Mouse (Mus musculus) stomach, embryonic 15.5 days (tissue): ENCODE results near the gene Lfng. TPM values are rescaled to one million over a fixed set of nuclear protein-coding genes. Genes with fewer than 3 reads are reported as not detected.

Experiments used
- ATAC-seq: fragments of 200-750 bp; cut with Nextera tagmentation; 2 replicates; pipeline ENCODE4 v1.8.0; 2017; ENCODE audit warnings: low read depth, moderate number of reproducible peaks, moderate TSS enrichment; ENCODE audit not compliant: insufficient read depth, low FRiP score
- H3K27ac ChIP-seq: fragments of 300-500 bp; sonication (generic); 2 replicates; pipeline ENCODE4 v1.5.1; 2015; ENCODE audit warnings: mild to moderate bottlenecking, inconsistent platforms
- H3K27me3 ChIP-seq: fragments of 300-500 bp; sonication (generic); replicated peaks from 2 replicates; pipeline ENCODE4 v1.6.1; 2015; ENCODE audit warnings: inconsistent platforms
- H3K36me3 ChIP-seq: fragments of 300-500 bp; sonication (generic); 2 replicates; pipeline ENCODE4 v1.6.1; 2015; ENCODE audit warnings: inconsistent platforms
- H3K4me1 ChIP-seq: fragments of 300-500 bp; sonication (generic); 2 replicates; pipeline ENCODE4 v1.6.1; 2015; ENCODE audit warnings: inconsistent platforms
- H3K4me2 ChIP-seq: fragments of 300-500 bp; sonication (generic); 2 replicates; pipeline ENCODE4 v1.6.1; 2015; ENCODE audit warnings: mild to moderate bottlenecking, inconsistent platforms
- H3K4me3 ChIP-seq: fragments of 300-500 bp; sonication (generic); replicated peaks from 2 replicates; pipeline ENCODE4 v1.5.1; 2015; ENCODE audit warnings: inconsistent platforms
- H3K9ac ChIP-seq: fragments of 300-500 bp; sonication (generic); 2 replicates; pipeline ENCODE4 v1.6.1; 2015; ENCODE audit warnings: inconsistent platforms
- H3K9me3 ChIP-seq: fragments of 300-500 bp; sonication (generic); 2 replicates; pipeline ENCODE4 v1.6.1; 2016; ENCODE audit warnings: inconsistent platforms
- WGBS: fragments of 180-500 bp; shearing (Covaris S2); methylation state at CpG from one replicate; pipeline ENCODE4 v1.1.7; 2015; 5-methylcytosine and 5-hydroxymethylcytosine counted together
- polyA plus RNA-seq: library from polyadenylated mRNA; unstranded; fragments of >200 nt; fragmentation: Nextera tagmentation; extraction: Ambion mirVana; gene quantifications from 2 replicates; pipeline ENCODE4 v1.2.1, GENCODE M21; 2015

Gene Lfng
- polyA plus RNA-seq, 1 experiment from 2014 or later: 24.5 TPM

DNA sequence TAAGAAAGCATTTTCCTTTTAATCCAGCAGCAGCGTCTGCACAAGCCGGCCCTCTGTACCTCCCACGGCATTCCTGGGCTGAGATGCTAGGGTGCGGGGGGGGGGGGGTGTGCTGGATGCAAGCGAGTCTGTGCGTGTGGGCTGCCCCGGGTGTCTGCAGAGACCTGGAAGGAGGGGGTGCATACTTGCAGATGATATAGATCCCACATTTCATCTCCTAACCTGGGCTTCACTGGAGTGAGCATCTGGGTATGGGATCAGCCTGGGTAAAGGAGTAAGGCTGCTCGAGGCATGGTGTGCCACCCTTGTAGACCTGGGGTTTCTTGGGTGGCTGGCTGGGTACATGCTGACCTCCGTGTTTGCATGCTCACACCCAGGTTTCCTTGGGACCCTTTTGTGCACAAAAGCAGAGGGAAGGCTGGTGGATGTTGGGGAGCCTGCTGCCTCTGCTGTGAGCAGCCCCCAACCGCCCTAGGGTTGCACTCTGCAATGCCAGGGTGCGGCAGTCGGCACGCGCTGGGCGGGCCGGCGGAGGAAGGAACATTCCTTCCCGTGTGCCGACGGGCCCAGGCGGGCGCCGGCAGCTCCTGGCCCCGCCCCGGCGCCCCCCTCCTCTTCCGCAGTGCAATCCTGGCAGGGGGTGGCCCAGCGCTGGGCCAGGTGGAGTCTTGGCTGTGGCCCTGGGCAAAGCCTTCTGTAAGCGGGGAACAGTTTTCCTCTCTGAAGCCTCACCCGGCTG lies 3.3 kb downstream of the Lfng start:
- ATAC-seq: peak; percentile 19
- Histone ChIP-seq H3K4me2 (peak overlapping the region; percentile 83), H3K4me3 (peak overlapping the region; percentile 70), H3K4me1 (peaks cover 73% of the 10 kb centered on the region), H3K27me3 (peaks cover 6% of the 10 kb centered on the region), H3K9ac (peak overlapping the region; percentile 14; the same call in 1 of the 2 replicates), H3K27ac (peak overlapping the region; percentile 97), H3K9me3 (no peaks in the 10 kb centered on the region), H3K36me3 (peaks cover 18% of the 10 kb centered on the region)
- 4% methylated on average over 30 of the region's 30 CpGs for WGBS

DNA sequence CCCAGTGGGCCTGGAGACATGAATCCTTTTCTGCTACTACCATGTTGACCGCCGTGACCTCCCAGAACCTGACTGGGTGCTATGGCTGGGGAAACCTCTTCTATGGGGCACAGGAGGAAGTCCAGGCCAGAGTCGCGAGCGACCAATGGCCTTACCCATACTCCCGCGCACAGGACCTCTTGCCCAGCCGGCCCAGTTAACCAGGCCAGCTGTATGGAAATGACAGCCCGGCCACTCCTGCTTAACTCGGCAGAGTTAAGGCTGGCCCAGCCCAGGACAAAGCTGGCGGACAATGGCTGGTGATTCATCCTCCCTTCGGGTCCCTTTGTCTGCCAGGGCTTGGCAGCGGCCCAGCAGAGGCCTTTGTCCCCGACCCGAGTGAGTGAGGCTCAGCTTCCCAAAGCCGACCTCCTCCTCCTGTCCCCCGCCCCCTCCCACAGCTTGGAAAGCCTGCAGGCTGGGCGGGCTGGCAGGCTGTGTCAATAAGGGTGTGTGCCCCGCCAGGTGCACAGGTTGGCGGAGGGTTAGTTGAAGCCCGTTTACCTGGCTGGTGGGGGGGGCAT lies 4.0 kb downstream of the Lfng start:
- peak overlapping the region; percentile 83 for H3K4me2 ChIP-seq
- H3K36me3 ChIP-seq: peaks cover 18% of the 10 kb centered on the region
- H3K9ac ChIP-seq: peak overlapping the region; percentile 14; the same call in 1 of the 2 replicates
- ATAC-seq: peak; percentile 75
- H3K27me3 ChIP-seq: peaks cover 6% of the 10 kb centered on the region
- peak overlapping the region; percentile 70 for H3K4me3 ChIP-seq
- 13% methylated on average over 21 of the region's 21 CpGs for WGBS
- H3K27ac ChIP-seq: peak overlapping the region; percentile 97
- no peaks in the 10 kb centered on the region for H3K9me3 ChIP-seq
- H3K4me1 ChIP-seq: peaks cover 69% of the 10 kb centered on the region

DNA sequence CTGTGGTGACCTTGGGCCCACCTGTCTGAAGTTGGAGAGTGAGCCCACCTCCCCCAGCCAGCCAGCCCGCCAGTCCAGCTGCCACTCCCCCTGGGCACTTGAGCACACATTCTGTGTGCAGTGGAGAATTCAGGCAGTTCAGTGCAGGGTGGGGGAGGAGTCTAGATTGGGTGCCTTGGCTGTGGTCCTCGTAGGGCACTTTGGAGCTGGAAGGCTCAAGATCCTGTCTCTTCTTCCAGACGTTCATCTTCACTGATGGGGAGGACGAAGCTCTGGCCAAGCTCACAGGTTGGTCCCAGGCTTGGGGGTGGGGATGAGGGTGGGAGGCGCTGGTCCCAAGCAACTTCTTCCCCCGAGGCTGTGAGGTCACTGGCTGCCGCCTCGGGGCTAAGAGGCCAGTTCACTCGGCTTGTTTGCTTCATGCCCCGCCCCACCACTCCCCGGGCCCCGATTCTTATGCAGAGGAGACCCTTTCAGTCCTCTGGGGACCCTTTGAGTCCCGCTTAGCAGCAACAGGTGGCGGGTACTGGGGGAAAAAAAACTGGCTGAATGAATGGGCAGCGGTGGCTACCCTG lies 4.6 kb downstream of the Lfng start:
- Histone ChIP-seq H3K27me3 (no peaks in the 10 kb centered on the region), H3K36me3 (peaks cover 18% of the 10 kb centered on the region), H3K4me3 (peak overlapping the region; percentile 70), H3K9ac (no peak overlapping the region), H3K4me2 (peak overlapping the region; percentile 83), H3K4me1 (peaks cover 63% of the 10 kb centered on the region), H3K9me3 (no peaks in the 10 kb centered on the region), H3K27ac (peak overlapping the region; percentile 97)
- ATAC-seq: no peak; the same call in 1 of the 2 replicates
- 32% methylated on average over 15 of the region's 15 CpGs for WGBS

DNA sequence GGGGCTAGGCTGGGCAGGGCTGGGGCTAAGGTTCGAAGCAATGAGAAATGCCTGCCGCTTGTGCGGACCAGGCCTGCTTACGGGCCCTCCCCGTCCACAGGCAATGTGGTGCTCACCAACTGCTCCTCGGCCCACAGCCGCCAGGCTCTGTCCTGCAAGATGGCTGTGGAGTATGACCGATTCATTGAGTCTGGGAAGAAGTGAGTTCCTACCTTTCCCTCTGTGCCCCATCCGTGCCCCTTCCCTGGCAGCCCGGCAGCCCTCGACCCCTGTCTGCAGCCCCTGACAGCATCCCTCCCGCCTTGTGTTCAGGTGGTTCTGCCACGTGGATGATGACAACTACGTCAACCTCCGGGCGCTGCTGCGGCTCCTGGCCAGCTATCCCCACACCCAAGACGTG lies 5.1 kb downstream of the Lfng start:
- no peaks in the 10 kb centered on the region for H3K9me3 ChIP-seq
- H3K27ac ChIP-seq: peak overlapping the region; percentile 97
- peaks cover 18% of the 10 kb centered on the region for H3K36me3 ChIP-seq
- peak overlapping the region; percentile 70 for H3K4me3 ChIP-seq
- ATAC-seq: no peak
- no peak overlapping the region for H3K9ac ChIP-seq
- H3K4me1 ChIP-seq: peaks cover 60% of the 10 kb centered on the region
- H3K27me3 ChIP-seq: no peaks in the 10 kb centered on the region
- WGBS: 59% methylated on average over 18 of the region's 18 CpGs
- H3K4me2 ChIP-seq: peak overlapping the region; percentile 83

DNA sequence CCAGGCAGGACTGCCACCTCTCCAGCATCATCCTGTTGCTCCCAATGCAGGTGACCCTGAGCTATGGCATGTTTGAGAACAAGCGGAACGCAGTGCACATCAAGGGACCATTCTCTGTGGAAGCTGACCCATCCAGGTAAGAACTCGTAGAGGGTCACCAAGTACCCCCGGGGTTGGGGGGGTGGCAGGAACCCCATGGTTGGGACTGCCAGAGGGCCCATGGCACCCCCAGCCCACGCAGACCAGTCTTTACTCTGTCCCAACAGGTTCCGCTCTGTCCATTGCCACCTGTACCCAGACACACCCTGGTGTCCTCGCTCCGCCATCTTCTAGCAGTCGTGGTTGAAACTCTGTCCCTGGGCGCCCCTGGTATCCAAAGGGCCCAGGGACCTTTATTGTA lies 7.0 kb downstream of the Lfng start:
- ATAC-seq: no peak
- WGBS: 96% methylated on average over 10 of the region's 10 CpGs
- H3K4me1 ChIP-seq: peaks cover 47% of the 10 kb centered on the region
- no peak overlapping the region for H3K4me2 ChIP-seq
- H3K9me3 ChIP-seq: no peaks in the 10 kb centered on the region
- peaks cover 18% of the 10 kb centered on the region for H3K36me3 ChIP-seq
- no peak overlapping the region for H3K4me3 ChIP-seq
- H3K27ac ChIP-seq: no peak overlapping the region
- no peaks in the 10 kb centered on the region for H3K27me3 ChIP-seq
- no peak overlapping the region for H3K9ac ChIP-seq

DNA sequence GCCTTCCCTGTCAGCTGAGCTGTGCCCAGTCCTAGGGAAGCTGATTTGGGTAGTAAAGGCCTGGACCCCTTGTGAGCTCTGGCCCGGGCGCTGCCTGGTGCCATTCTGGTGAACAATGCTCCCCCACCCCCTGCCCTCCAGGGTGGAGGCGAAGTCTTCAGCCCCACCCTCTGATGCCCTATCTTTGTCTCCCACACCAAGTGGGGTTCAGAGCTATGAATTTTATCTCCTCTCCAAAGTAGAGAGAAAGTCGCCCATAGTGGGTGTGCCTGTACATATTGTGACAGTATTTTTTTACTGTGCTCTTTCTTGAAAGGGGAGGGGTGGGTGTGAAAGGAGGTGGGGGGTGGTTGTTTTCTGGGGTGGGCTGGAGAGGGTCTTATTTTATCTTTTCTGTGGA lies 7.7 kb downstream of the Lfng start:
- Histone ChIP-seq H3K4me2 (no peak overlapping the region), H3K4me1 (peaks cover 40% of the 10 kb centered on the region), H3K9ac (no peak overlapping the region), H3K9me3 (no peaks in the 10 kb centered on the region), H3K36me3 (peaks cover 18% of the 10 kb centered on the region), H3K27me3 (no peaks in the 10 kb centered on the region), H3K4me3 (no peak overlapping the region), H3K27ac (no peak overlapping the region)
- no peak for ATAC-seq
- WGBS: 76% methylated on average over 4 of the region's 4 CpGs

DNA sequence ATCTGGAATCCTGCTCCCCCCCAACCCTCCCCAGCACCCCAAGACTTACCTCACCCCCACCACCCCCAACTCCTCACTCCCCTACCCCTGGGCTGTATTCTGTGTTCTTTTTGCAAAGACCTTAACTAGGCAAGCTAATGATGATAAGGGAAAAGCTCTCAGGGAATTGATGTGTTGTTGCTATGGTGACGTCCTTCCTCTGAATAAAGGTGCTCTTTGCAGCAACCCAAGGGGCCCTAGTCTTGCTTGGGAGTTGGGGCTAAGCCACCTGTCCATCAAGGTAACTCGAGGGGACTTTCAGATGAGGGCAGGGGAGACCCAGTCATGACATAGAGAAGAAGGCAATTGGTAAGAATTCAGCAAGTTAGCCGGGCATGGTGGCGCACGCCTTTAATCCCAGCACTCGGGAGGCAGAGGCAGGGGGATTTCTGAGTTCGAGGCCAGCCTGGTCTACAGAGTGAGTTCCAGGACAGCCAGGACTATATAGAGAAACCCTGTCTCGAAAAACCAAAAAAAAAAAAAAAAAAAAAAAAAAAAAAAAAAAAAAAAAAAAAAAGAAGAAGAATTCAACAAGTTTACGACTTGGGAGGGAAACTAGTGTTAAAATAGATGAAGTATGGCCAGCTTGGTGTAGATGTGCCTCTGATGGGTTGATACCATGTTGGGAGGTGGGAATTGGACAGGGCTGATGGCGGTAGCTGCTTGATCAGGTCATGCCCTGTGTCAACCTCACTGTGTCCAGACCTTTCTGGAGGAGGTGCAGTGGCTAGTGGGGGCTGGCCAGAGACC lies 8.4 kb downstream of the Lfng start:
- Histone ChIP-seq H3K9ac (no peak overlapping the region), H3K4me2 (no peak overlapping the region), H3K27me3 (no peaks in the 10 kb centered on the region), H3K36me3 (peaks cover 18% of the 10 kb centered on the region), H3K4me3 (no peak overlapping the region), H3K4me1 (peaks cover 34% of the 10 kb centered on the region), H3K9me3 (no peaks in the 10 kb centered on the region), H3K27ac (no peak overlapping the region)
- WGBS: 77% methylated on average over 10 of the region's 10 CpGs
- ATAC-seq: no peak

DNA sequence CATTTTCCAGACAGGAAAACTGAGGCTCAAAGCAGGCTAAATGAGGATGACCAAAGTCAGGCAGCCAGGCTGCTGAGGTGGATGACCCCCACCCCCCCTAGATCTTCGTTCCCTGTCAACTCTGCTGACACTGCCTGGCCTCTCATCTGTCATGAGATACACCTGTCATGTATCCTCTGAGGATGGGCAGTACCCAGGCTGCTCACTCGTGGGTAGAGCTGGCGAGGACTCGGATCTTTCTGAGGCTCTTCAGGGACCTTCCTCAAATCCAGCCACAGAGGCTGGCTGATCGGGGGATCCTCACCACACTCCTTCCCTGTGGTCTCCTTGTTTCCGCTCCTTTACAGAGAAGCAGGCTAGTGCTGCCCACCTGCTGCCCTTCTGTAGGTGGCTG lies 9.0 kb downstream of the Lfng start:
- Histone ChIP-seq H3K27ac (peak overlapping the region; percentile 57; the same call in 1 of the 2 replicates), H3K4me2 (no peak overlapping the region), H3K9ac (no peak overlapping the region), H3K27me3 (no peaks in the 10 kb centered on the region), H3K4me1 (peaks cover 28% of the 10 kb centered on the region), H3K36me3 (peaks cover 18% of the 10 kb centered on the region), H3K9me3 (no peaks in the 10 kb centered on the region), H3K4me3 (no peak overlapping the region)
- WGBS: 76% methylated on average over 6 of the region's 6 CpGs
- ATAC-seq: no peak

DNA sequence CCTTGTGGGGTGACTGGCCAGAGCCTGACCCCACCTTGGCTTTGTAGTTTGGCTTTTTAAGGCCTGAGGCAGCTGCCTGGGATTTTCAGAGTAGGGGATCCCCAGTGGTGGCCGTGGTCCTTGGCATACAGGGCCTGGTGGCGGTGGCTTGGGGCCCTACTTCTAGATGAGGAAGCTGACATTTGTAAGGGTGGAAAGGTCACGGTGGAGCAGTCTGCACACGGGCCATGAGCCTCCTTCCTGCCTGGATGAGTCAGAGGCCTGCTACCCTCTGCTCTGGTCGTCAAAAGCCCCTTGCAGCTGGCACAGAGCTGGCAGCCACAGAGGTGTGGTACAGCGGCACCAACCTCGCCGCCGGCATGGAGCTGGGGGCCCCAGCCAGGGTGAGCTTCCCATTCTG lies 9.6 kb downstream of the Lfng start:
- Histone ChIP-seq H3K27ac (peak overlapping the region; percentile 63), H3K36me3 (peaks cover 23% of the 10 kb centered on the region), H3K9ac (no peak overlapping the region), H3K9me3 (no peaks in the 10 kb centered on the region), H3K27me3 (no peaks in the 10 kb centered on the region), H3K4me1 (peaks cover 24% of the 10 kb centered on the region), H3K4me3 (no peak overlapping the region), H3K4me2 (no peak overlapping the region)
- WGBS: 56% methylated on average over 9 of the region's 9 CpGs
- ATAC-seq: no peak

DNA sequence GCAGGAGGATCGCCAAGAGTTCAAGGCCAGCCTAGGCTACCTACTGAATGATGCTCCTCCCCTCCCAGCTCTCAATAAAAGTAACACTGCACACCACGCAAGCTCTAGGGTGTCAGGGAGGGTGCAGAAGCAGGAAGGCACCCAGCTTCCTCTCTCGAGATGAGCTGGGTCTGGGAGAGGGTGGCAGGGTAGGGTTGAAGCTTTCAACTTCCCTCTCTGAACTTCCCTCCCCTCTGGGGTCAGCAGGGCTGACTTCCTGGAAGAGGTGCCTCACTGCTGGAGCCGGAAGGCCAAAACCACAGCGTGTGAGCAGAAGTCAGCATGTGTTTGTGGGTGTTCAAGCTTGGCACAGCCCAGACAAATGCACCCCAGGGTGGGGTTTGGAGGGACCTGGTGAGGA lies 10.6 kb downstream of the Lfng start:
- Histone ChIP-seq H3K27ac (peak overlapping the region; percentile 63; the same call in 1 of the 2 replicates), H3K36me3 (peaks cover 26% of the 10 kb centered on the region)

DNA sequence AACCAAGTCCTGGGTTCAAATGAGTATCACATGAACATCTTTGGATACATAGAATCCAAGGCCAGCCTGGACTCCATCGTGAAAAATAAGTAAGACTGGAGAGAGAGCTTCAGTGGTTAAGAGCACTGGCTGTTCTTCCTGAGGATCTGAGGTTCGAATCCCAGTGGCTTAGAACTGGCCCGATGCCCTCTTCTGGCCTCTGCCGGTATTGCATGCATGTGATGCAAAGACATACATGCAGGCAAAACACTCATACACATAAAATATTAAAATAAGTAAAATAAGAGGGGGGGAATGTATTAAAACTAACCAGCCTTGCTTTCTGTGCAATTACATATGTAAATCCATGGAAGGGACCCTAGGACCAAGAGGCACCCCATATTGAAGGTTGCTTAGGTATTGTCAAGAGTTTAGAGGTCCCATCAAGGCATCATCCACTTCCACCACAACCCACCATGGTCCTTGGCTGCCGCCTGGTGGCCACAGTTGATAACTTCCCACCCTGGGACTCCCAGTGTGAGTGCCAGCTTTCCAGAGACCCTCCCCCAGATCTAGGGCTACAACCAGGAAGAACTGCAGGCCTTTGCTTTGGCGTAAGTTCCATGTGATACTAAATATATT lies 12.1 kb downstream of the Lfng start:
- 23% methylated on average over 6 of the region's 6 CpGs for WGBS
- Histone ChIP-seq H3K36me3 (peaks cover 26% of the 10 kb centered on the region), H3K9me3 (no peaks in the 10 kb centered on the region), H3K4me1 (peaks cover 8% of the 10 kb centered on the region), H3K27ac (peak overlapping the region; percentile 16; the same call in 1 of the 2 replicates), H3K4me2 (no peak overlapping the region), H3K27me3 (no peaks in the 10 kb centered on the region), H3K4me3 (no peak overlapping the region), H3K9ac (no peak overlapping the region)
- no peak; the same call in 1 of the 2 replicates for ATAC-seq

More for the DNA sequence above, 10.6 kb downstream of the Lfng start:
- H3K9me3 ChIP-seq: no peaks in the 10 kb centered on the region
- peaks cover 18% of the 10 kb centered on the region for H3K4me1 ChIP-seq
- no peaks in the 10 kb centered on the region for H3K27me3 ChIP-seq
- H3K4me3 ChIP-seq: no peak overlapping the region
- H3K9ac ChIP-seq: no peak overlapping the region
- WGBS: 71% methylated on average over 5 of the region's 5 CpGs
- no peak overlapping the region for H3K4me2 ChIP-seq
- no peak for ATAC-seq
